Mouse (Mus musculus) heart, postnatal 10 days (tissue): ENCODE results near the gene Ube2cbp. TPM values are rescaled to one million over a fixed set of nuclear protein-coding genes. Genes with fewer than 3 reads are reported as not detected.

Experiments
- DNase-seq, 2 experiments: peaks; one replicate each; pipeline ENCODE4 v3.0.0; 2021
- intact Hi-C: fragments of 180-260 bp; cut with DNase I; formaldehyde crosslinking; loops from one replicate; pipeline ENCODE4 v1.15.1; 2025
- total RNA-seq, 2 experiments: library from RNA; stranded (reverse); gene quantifications; 2 replicates each; pipeline ENCODE4 v1.2.3; 2021

The Ube2cbp gene
- total RNA-seq, 2 experiments from 2014 or later, result 1.9 to 2.7 TPM

DNA sequence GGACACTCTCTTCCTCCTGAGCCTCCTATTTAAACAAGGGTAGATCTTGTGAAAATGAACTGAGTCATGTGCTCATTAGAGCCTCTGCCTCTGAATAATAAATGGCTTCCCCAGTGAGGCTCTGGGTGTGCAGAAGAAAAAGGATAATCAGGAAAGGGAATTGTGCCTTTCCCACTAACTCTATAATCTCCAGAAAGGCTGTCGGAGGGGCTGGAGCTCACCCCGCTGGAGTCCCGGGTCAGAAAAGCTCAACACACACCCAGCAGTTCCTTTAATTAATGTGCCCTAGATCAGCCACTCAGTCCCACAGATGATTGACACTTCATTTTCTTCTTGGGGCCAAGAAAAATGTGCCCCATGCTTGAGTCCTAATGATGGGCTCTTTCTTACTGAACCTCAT, 134.2 kb downstream of the Ube2cbp start:
- intact Hi-C loops, result no loop called here
- DNase-seq, result no peak

DNA sequence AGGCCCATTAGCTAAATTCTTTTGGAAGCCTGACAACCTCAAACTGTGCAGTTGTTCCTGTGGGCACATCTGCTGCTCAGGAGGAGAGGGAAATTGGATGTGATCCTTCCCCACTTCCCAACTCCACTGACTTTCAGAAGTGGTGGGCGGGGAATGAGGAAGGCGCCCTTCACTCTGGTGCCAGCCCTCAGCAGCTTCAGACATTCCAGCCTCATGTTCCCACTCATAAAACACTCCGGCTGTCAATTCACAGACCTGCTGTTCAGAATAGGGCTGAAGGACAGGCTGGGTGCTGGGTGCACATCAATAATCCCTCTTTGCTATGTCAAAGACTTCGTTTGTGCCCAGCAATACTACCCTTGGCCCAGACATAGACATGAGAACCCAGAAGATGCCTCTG, 136.5 kb downstream of the Ube2cbp start:
- intact Hi-C loops, result no loop called here
- peak in 1 of 2 experiments; percentile 9 for DNase-seq

DNA sequence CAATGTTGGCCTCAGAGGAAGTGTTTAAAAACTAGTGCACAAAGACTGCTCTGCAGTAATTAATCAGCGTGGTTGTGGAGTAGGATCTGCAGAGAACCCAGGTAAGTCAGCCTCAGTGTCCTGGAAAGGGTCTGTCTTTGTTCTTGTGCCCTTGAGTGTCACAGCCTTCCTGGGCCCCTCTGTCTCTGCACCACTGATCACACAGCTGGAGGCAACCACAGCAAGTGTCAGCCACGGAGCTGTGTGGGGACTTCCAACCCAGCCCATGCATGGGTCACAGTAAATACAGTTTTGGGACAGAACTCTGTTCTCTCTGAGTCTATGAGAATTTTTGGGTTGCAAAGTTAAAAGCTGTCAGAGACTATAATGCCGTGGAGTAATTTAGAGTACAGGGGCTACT, 137.4 kb downstream of the Ube2cbp start:
- no peak for DNase-seq
- intact Hi-C loops, result no loop called here

DNA sequence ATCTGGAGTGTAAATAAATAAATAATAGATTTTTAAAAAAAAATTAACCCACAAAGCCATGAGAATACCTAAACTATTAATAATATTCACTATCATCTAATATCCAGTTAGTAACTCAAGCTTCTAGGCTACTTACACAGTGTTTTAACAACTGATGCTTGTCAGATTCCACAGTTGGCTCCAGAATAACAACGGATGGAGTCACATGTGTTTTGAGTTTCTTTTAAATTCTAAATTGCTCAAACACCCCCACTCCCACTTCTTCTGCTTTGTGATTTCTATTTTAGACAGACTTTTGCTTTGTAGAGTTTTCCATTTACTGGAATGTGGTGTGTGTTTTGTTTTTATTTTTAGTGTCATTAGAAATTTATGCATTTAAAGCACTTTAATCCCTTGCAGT, 140.0 kb downstream of the Ube2cbp start:
- no peak for DNase-seq
- intact Hi-C loops, result no loop called here

DNA sequence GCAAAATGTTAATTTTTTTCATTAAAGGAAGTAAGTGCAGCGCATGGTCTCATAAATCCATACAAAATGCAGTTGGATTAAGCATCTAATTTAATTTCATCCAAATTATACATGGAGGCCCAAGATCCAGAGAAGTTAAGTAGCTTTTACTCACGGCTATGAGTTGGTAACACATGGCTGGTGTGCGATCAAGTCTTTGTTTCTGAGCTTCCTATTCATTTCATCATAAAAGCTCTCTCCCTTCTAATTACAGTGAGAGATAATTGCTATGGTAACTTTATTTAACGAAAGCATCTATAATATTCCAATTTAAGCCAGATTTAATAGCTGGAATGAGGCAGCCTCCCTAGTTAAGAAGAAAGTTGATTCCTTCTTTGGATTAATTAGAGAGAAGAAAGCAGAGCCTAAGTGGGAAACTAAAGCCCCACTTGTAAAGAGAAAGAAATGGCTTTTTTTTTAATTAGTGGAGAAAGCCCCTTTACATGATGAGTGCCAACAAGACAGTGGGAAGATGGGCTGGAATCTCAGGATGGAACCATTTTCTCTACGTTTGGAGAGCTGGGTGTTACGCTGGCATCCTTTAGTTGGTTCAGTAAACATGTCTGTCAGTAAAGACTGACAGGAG, 145.1 kb downstream of the Ube2cbp start:
- intact Hi-C loops, result no loop called here
- no peak for DNase-seq

DNA sequence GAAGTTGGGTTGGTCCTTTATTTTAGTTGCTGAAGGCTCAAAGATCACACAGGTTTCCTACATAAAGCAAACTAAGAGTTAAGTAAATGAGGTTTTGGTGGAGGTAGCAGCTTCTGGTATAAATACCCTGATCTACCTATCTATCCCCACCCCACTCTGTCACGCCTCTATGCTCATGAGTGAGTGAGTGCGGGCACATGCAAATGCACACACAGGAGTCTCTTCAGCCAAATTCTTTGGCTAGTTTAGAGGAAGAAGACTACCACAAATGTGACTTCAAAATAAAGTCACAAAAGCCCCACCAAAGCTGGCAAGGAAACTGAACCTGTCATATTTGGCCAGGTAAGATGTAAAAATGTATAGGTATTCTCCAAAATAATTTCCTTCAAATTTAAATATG, 149.1 kb downstream of the Ube2cbp start:
- DNase-seq, result no peak
- intact Hi-C loops, result no loop called here

DNA sequence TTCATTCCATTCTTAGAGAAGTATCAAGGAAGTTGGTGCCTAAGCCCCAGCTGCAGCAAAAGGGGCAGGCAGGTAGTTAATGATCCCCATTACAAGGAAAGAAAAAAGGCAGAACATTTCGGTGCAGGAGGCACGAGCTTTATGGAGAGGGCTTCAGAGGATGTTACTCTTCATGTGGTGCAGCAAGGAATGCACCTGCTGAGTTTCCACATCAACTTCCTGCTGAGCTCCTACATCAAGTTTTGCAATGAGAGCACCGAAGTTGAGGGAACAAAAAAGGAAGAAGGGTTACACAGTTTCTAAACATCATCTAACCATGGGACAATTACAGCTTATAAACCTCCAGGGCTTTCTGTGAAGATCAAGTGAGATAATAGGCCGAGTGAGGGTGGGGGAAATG, 156.1 kb downstream of the Ube2cbp start:
- intact Hi-C loops, result no loop called here
- no peak for DNase-seq

DNA sequence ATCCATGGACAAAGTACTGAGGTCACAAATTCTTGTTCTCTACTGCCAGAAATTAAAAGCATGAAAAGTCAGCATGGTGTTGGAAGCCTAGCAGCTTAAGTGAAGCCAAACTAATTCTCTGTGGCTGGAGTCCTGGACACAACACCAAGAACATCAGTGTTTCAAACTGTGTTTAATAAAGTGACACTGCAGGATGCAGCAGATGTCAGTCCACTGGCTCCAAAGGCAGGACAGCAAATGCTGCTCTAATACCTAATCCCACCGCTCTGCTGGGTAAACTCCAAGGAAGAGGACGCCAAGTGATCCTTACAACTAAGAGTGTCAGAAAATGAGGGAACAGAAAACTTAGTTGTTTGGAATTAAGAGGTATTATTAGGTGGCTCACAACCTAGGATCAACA, 158.2 kb downstream of the Ube2cbp start:
- intact Hi-C loops, result no loop called here
- no peak for DNase-seq

DNA sequence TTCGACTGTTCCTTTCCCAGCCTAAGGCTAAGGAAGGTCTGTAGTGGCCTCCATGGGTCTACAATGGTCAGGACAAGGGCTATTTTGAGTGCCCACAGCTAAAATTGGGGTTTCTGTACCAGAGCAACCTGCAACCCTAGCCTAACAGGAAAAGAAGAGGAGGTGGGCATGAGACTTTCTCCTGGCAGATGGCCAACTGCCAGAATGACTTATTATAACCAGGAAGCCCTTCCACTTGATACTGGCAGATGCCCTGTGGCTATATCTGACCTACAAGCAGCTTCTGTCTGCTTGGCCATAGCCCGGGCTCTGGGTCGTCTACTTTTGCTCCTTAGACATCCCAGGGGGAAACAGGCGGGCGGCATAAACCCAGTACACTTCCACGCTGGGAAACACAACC, 163.3 kb downstream of the Ube2cbp start:
- no peak for DNase-seq
- intact Hi-C loops, result no loop called here

GRCm38 (mm10) chr9:86298596-86298995, 166.2 kb downstream of the Ube2cbp start:
- intact Hi-C loops, result no loop called here
- no peak for DNase-seq

GRCm38 (mm10) chr9:86298131-86298530, 166.6 kb downstream of the Ube2cbp start:
- intact Hi-C loops, result no loop called here
- DNase-seq, result peak; percentile 2 to 6

DNA sequence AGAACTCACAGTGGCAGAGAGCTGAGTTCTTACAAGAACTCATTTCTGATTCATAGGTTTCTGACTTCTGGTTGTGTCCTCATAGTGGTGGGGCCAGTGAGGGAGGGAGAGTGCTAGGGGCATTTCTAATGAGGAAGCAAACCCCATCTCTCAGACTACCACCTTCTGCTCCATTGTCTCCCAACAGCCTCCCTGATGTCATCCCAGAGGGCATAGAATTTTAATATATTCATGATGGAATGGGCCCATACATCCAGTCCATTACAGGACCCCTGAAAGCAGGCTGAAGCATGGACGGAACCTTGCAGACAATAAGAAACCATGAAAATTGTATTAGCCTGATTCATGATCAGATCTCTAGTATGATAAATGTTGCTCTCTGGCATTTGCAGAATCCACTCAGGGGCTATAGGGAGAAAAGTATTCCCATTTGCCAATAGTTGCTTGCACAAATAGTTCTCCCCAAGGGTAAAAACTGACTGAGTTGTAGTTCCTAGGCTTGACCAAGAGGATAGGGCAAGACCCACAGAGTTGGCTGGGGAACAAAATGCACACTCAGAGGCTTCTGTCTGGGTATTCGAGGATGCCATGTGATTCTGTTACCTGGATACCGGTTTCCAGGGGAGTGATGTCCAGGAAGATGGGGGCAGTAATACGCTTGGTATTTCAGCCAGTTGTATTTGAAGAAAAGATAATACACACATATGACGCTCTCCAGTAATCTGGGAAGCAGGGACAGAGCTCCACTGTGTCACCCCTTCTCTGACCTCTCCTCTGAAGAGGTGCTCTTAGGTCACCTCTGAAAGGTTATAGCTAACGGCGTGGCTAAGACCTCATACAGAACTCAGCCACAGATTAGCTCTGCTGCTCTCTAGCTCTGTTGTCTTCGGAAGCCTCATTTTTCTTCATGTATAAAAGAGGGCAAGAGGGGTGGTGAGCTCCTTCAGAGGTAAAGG, 167.8 kb downstream of the Ube2cbp start:
- no peak for DNase-seq
- intact Hi-C loops, result no loop called here

DNA sequence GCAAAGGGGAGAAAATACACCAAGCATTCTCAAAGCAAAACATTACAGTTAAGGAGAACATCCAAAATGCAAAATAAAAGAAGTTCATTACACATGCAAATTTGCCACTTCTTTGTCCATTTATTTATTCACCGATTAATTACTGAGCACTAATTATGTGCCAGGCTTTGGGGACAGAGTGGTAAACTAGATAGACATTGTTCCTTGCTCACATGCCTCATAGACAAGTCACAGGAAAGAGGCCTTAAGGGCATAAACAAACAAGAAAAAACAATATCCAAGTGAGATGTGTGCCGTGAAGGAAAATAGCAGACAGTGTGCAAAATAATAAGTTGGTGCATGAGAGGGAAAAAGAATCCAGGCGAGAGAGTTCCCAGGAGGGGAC, 177.2 kb downstream of the Ube2cbp start:
- intact Hi-C loops, result no loop called here
- no peak for DNase-seq

DNA sequence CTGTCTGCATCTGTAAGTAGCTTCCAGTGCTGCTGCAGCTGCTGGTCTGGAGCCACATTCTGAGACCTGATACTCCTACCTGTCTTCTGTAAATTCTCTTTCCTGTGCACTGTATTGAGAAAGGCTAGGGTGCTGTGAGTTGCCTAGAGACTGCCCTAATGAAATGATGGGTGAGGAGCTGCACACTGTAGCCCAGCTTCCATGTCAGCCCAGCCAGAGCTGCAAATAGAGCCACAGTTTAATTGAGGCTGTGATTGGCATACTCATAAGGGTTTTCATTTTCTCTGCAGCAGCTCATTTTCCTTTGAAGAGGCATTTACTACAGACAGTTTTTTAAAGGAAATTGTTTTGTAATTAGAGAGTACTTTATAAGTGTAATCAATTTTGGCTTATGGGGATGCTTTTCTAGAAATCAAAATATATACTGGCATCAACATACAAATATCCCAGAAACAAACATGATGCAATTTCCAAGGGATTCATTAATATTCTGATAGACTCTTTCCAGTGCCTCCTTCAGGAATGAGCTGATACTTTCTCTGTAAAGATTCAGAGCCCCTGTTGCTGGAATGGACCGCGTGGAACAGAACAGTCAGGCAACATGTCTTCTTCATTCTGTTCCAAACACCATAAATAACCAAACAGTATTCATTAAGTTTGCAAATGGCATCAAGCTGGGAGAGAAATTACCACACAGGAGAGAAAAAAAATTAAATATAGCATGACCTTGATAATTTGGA, 177.8 kb downstream of the Ube2cbp start:
- intact Hi-C loops, result no loop called here
- DNase-seq, result no peak

DNA sequence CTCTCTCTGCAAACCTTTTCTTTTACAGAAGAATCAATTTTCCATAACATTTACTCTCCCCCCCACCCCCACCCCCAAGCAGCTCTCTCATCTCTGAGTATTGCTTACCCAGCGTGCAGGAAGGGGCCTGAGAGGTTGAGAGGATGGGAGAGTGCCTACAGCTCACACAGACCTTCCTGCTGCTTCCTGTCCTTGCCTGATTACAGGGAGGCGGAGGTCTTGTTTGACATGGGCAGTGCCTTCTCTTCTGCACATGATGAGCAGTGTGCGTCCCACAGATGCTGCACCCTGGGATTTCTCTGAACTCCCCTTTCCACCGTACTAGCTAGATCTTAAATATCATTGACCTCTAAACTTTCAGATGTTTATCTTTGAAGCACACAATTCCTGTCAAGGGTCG, 182.2 kb downstream of the Ube2cbp start:
- intact Hi-C loops, result loop anchor here (2.0 kb wide), 1 partner anchor 22 kb away; no protein-coding TSS in a partner anchor

DNA sequence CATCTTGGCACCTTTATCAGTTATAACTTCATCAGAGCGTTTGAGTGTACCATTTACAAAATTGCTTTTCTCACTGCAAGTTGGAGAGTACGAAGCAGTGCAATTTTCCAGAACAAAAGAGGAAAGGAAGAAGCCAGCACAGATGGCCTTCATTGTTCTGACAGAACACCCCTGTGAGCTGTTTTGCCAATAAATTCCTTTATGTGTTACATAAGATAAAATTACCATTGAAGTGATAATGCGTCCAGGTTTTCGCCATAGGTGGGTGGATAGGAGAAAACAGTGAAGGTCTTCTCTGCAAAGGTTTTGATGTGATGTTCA, 183.6 kb downstream of the Ube2cbp start:
- DNase-seq, result no peak
- intact Hi-C loops, result no loop called here

More for the DNA sequence above, 182.2 kb downstream of the Ube2cbp start:
- no peak for DNase-seq

DNA sequence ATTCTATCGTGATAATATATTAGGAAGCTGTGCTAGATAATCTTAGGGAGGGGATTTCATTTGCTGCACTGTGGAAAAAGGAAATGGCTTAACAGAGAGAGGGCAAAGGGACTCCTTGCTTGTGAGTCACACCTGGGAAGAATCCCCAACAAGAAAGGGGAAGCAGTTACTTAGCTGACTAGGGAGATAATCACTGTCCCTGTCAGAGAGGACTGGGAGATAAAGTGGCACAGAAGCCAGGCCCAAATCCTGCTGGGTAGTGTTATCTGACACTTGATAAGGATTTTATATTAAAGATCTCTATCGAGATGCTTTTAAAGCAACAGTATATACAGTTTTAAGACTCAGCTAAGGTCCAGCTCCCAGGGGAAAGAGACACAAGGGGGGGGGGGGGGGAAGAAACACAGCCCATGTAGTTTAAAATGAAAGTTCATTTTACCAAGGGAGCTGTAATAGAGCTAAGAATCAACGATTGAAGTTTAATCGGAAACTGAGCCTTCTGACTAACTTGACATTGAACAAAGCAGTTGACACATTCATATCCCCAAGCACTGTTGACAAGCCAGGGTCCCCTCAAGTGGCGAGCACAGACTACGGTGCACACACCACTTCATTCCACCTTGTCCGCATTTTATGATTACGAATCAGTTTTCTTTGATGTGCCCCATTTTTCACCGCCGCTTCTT, 184.1 kb downstream of the Ube2cbp start:
- DNase-seq, result no peak
- intact Hi-C loops, result no loop called here

DNA sequence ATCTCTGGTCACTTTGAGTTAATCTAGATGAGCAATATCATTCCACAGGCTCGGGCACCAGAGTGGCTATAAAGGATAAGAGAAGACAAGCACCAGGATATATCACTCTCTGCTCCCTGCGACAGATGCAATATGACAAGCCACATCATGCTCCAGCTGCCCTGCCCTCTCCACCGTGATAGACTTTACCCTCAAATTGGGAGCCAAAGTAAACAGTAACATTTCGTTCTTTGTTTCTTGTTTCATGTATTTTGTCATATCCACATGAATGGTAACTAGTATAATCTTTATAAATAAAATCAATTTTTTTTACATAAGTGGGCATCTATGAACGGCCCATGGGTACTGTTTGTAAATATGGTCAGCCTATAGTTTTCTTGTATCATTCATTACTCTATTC, 195.2 kb downstream of the Ube2cbp start:
- intact Hi-C loops, result no loop called here
- DNase-seq, result no peak

DNA sequence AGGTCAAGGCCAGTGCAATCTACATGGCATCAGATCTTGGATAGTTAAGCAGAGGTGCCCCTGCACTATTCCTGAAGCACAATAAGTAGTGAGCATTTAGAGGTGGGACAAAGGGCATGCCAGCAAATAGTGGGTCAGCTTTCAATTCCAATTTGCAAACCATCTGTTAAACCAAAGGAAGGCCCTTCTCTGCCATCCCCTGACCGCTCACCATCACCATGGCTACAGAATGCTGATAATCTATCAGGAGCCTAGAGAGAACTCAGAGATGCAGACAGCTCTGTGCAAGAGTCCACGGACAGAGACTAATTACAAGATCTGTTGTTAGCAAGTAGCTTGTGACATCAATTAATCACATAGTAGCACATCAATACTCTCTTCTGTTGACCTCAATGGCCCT, 198.1 kb downstream of the Ube2cbp start:
- no peak for DNase-seq
- intact Hi-C loops, result no loop called here
